11 mouse cellular contexts compared by ENCODE assay signal in genomic region chr4:32518842-32519578, GRCm38 (mm10).
A peak's percentile ranks its signal among the peaks of the same experiment; 100 is the strongest.
DNase-seq lines count a peak whose midpoint lies in the region; ATAC-seq and TF ChIP-seq lines count a peak whose summit lies in the region.
"Had no signal": no experiment of that assay in that cellular context is flagged by ENCODE, and none has a peak within 500 bp of the region (broad histone marks: within the 10 kb centered on the region; RNA-seq: fewer than 3 reads in every experiment).

No protein-coding gene starts in this region.

- intact Hi-C loops in gastrocnemius, postnatal 14 days (cut with DNase I; ENCODE audit: low total_unique reads), result no loop called here

- H3K27me3 ChIP-seq in intestine, embryonic 16.5 days (replicated peaks; ENCODE audit: control insufficient read depth, insufficient read depth, low read length), result no peaks in the 10 kb centered on the region
- no peaks in the 10 kb centered on the region for H3K27me3 ChIP-seq in intestine, postnatal 0 days (replicated peaks; ENCODE audit: control insufficient read depth, insufficient read depth, low read length)
- H3K27me3 ChIP-seq in hindbrain, embryonic 15.5 days, result no peaks in the 10 kb centered on the region
- H3K27me3 ChIP-seq in midbrain, embryonic 14.5 days (ENCODE audit: control insufficient read depth, insufficient read depth, low read length), result no peaks in the 10 kb centered on the region

- peak; percentile 36 for DNase-seq in fibroblast of lung, adult 2 months (ENCODE audit: low read depth)
- DNase-seq in midbrain, embryonic 14.5 days, result peak; percentile 41
- DNase-seq in ovary, postnatal 36 days (ENCODE audit: low spot score), result no peak
- no peak for DNase-seq in gastrocnemius, postnatal 14 days
- DNase-seq: cerebellum, postnatal 10 days; left cerebral cortex, postnatal 4 days had no signal

- peaks cover 13% of the 10 kb centered on the region for H3K4me1 ChIP-seq in intestine, embryonic 16.5 days (ENCODE audit: control insufficient read depth, insufficient read depth, low read length)
- no peaks in the 10 kb centered on the region for H3K4me1 ChIP-seq in intestine, postnatal 0 days (replicated peaks; ENCODE audit: control insufficient read depth, insufficient read depth, low read length)
- peaks cover 45% of the 10 kb centered on the region for H3K4me1 ChIP-seq in hindbrain, embryonic 15.5 days (replicated peaks)
- peaks cover 8% of the 10 kb centered on the region; the same call in 1 of the 2 replicates for H3K4me1 ChIP-seq in midbrain, embryonic 14.5 days (ENCODE audit: control insufficient read depth, insufficient read depth, low read length)

- H3K36me3 ChIP-seq in intestine, embryonic 16.5 days (ENCODE audit: control insufficient read depth, insufficient read depth, low read length), result no peaks in the 10 kb centered on the region
- no peaks in the 10 kb centered on the region for H3K36me3 ChIP-seq in intestine, postnatal 0 days (ENCODE audit: control insufficient read depth, insufficient read depth)
- no peaks in the 10 kb centered on the region for H3K36me3 ChIP-seq in hindbrain, embryonic 15.5 days
- no peaks in the 10 kb centered on the region for H3K36me3 ChIP-seq in midbrain, embryonic 14.5 days (ENCODE audit: control insufficient read depth, insufficient read depth, low read length)
- H3K36me3 ChIP-seq: G1E had no signal

- H3K27ac ChIP-seq in intestine, embryonic 16.5 days (ENCODE audit: low read length), result no peak overlapping the region
- no peak overlapping the region for H3K27ac ChIP-seq in intestine, postnatal 0 days (ENCODE audit: low read depth, low read length)
- 0 out of 2 replicates have a peak overlapping the region, but pooled peaks have one; percentile 14 for H3K27ac ChIP-seq in hindbrain, embryonic 15.5 days (replicated peaks)
- no peak overlapping the region for H3K27ac ChIP-seq in midbrain, embryonic 14.5 days (replicated peaks; ENCODE audit: low read depth, low read length)
- H3K27ac ChIP-seq: kidney, postnatal 0 days had no signal

- no peak for TF ChIP-seq CTCF in intestine, postnatal 0 days (IDR thresholded peaks at IDR 0.05; ENCODE audit: low read depth)

- 48% methylated on average over 6 of the region's 6 CpGs for WGBS in intestine, embryonic 16.5 days
- WGBS in intestine, postnatal 0 days, result 45% methylated on average over 6 of the region's 6 CpGs
- WGBS in hindbrain, embryonic 15.5 days, result 40% methylated on average over 6 of the region's 6 CpGs
- 41% methylated on average over 6 of the region's 6 CpGs for WGBS in midbrain, embryonic 14.5 days

- no peaks in the 10 kb centered on the region for H3K9me3 ChIP-seq in intestine, embryonic 16.5 days (ENCODE audit: control insufficient read depth, low read length)
- no peaks in the 10 kb centered on the region for H3K9me3 ChIP-seq in intestine, postnatal 0 days (ENCODE audit: control insufficient read depth)
- H3K9me3 ChIP-seq in hindbrain, embryonic 15.5 days, result no peaks in the 10 kb centered on the region
- H3K9me3 ChIP-seq in midbrain, embryonic 14.5 days (ENCODE audit: control insufficient read depth, low read length), result no peaks in the 10 kb centered on the region
- H3K9me3 ChIP-seq: G1E had no signal

- 0 out of 2 replicates have a peak, but pooled peaks have one; percentile 19 for ATAC-seq in intestine, embryonic 16.5 days
- ATAC-seq in intestine, postnatal 0 days, result no peak
- no peak; the same call in 1 of the 2 replicates for ATAC-seq in hindbrain, embryonic 15.5 days (ENCODE audit: low FRiP score, low read depth)
- no peak for ATAC-seq in midbrain, embryonic 14.5 days (ENCODE audit: low FRiP score, low TSS enrichment)

- H3K9ac ChIP-seq in intestine, embryonic 16.5 days (ENCODE audit: low read depth, low read length), result no peak overlapping the region
- H3K9ac ChIP-seq in intestine, postnatal 0 days (ENCODE audit: low read depth, low read length), result no peak overlapping the region
- H3K9ac ChIP-seq in hindbrain, embryonic 15.5 days, result no peak overlapping the region
- no peak overlapping the region for H3K9ac ChIP-seq in midbrain, embryonic 14.5 days (replicated peaks; ENCODE audit: low read length)

- no peak overlapping the region for H3K4me3 ChIP-seq in intestine, embryonic 16.5 days (ENCODE audit: low read length)
- H3K4me3 ChIP-seq in intestine, postnatal 0 days (ENCODE audit: low read depth, low read length), result no peak overlapping the region
- no peak overlapping the region for H3K4me3 ChIP-seq in hindbrain, embryonic 15.5 days
- no peak overlapping the region for H3K4me3 ChIP-seq in midbrain, embryonic 14.5 days (replicated peaks; ENCODE audit: low read depth, low read length)

- H3K4me2 ChIP-seq in intestine, embryonic 16.5 days (ENCODE audit: low read depth, low read length), result no peak overlapping the region
- no peak overlapping the region for H3K4me2 ChIP-seq in intestine, postnatal 0 days (replicated peaks; ENCODE audit: low read depth)
- H3K4me2 ChIP-seq in hindbrain, embryonic 15.5 days, result no peak overlapping the region
- no peak overlapping the region for H3K4me2 ChIP-seq in midbrain, embryonic 14.5 days (ENCODE audit: low read length)

Comparison
In these comparisons a context has a peak if more than half of its experiments do, and no peak if none do; other contexts are left out.
1. DNase-seq: peak in fibroblast of lung, adult 2 months (single experiment) and midbrain, embryonic 14.5 days (single experiment); none in ovary, postnatal 36 days (single experiment) and gastrocnemius, postnatal 14 days (single experiment).